Mouse (Mus musculus): ENCODE measurements around the gene Tspan17.

DNA sequence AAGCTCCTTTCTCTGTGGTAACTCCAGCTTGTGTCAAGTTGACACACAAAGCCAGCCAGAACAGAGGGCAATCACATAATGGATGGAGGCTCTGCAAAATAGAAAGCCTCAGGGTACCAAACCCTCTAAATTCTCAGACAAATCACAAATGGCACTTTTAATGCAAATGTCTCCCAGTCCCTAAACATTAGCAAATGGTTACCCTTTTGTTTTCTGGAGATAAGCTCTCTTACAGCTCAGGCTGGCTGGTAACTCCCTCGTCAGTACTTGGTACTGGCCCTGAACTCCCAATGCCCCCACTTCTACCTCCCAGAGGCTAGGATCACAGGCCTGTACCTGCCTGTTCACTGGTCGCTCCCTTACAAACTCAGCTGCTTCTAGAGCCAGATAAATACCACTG lies 5.9 kb upstream of the Tspan17 start:
- no peak for TF ChIP-seq CTCF (conservative IDR thresholded peaks at IDR 0.05; ENCODE audit: insufficient read depth, insufficient read length, low read depth, low read length)
- no peak for TF ChIP-seq POLR2A (IDR thresholded peaks at IDR 0.05; ENCODE audit: low read depth, low read length)
